Mouse (Mus musculus): ENCODE results near the gene Asna1.

DNA sequence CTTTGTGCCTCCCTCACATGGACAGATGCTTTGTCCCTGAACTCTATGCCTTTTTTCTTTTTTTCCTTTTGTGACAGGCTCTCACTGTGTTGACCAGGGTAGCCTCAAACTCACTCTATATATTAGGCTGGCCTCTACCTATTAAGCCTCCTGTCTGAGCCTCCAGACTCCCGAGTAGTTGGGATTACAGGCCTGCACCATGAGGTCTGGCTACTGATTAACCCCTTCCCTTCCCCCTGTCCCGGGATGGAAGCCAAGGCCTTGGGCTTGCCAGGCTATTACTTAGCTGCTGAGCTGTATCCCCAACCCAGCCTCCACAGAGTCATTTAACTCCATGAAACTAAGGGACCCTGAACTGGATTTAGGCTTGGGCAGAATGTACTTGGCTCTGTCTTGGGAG lies 40.1 kb upstream of the Asna1 start:
- TF ChIP-seq CTCF (IDR thresholded peaks at IDR 0.05; ENCODE audit: low read depth) = no peak
- TF ChIP-seq EP300 (IDR thresholded peaks at IDR 0.05; ENCODE audit: low read depth) = no peak
